Mouse (Mus musculus) lung, adult 2 months (tissue): Measurements from ENCODE around the gene Zfp715.

Experiments
- CTCF ChIP-seq: fragments of 200-500 bp; IDR thresholded peaks from 2 replicates; pipeline ENCODE4 v1.5.1; 2011; ENCODE audit warnings: mild to moderate bottlenecking, low read length, control low read depth; ENCODE audit not compliant: insufficient read depth
- POLR2A ChIP-seq: fragments of 200-500 bp; IDR thresholded peaks from 2 replicates; pipeline ENCODE4 v1.6.1; 2011; ENCODE audit warnings: low read depth, mild to moderate bottlenecking, control low read depth, low read length, borderline replicate concordance; ENCODE audit errors: extremely low read depth

DNA sequence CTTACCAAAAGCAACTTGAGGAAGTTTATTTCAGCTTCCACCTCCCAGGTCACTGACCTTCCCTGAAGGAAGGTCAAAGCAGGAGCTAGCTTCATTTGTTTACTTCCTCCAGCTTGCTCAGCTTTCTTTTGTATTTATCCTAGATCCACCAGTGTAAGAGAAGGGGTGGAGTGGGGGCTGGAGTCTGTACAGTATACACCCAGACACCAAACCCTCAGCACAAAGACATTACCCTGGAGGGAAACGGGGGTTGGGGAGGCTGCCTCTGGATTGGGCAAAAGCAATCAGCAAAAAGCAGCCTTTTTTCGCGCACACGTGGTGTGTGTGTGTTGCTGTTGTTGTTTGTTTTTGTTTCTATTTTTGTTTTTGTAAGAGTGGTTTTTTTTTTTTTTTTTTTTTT, 33.1 kb upstream of the Zfp715 start:
- TF ChIP-seq CTCF (no peak), POLR2A (no peak)
